Mouse (Mus musculus): ENCODE data around the gene Arg2. TPM values are rescaled to one million over a fixed set of nuclear protein-coding genes. Genes with fewer than 3 reads are reported as not detected.

Gene Arg2
- polyA plus RNA-seq, 1 experiment from 2014 or later, result 4.6 TPM

- Histone ChIP-seq H3K4me1 (replicated peaks; ENCODE audit: control insufficient read depth, insufficient read depth, low read length) (peaks cover 9% of the 10 kb centered on the region; the same call in 1 of the 2 replicates), H3K9me3 (ENCODE audit: control insufficient read depth, low read length) (no peaks in the 10 kb centered on the region), H3K27ac (ENCODE audit: low read length) (peak overlapping the region; percentile 3), H3K36me3 (ENCODE audit: control insufficient read depth, insufficient read depth, low read length) (peaks cover 2% of the 10 kb centered on the region; the same call in 1 of the 2 replicates), H3K9ac (ENCODE audit: low read length) (peak overlapping the region; percentile 70), H3K27me3 (ENCODE audit: control insufficient read depth, insufficient read depth, low read depth, low read length) (no peaks in the 10 kb centered on the region), H3K4me2 (ENCODE audit: low read depth, low read length) (peak overlapping the region; percentile 72), H3K4me3 (ENCODE audit: low read length) (peak overlapping the region; percentile 63)
- under 1% methylated on average over 18 of the region's 18 CpGs for WGBS
- peak; percentile 86 for ATAC-seq (ENCODE audit: low read depth)
Observed at GRCm38 (mm10) chr12:79190931-79191673, 60.5 kb downstream of the Arg2 start.

GRCm38 (mm10) chr12:79191701-79192100 lies 61.1 kb downstream of the Arg2 start:
- Histone ChIP-seq H3K4me2 (ENCODE audit: low read depth, low read length) (peak overlapping the region; percentile 72), H3K4me3 (ENCODE audit: low read length) (peak overlapping the region; percentile 63), H3K4me1 (replicated peaks; ENCODE audit: control insufficient read depth, insufficient read depth, low read length) (peaks cover 9% of the 10 kb centered on the region; the same call in 1 of the 2 replicates), H3K9me3 (ENCODE audit: control insufficient read depth, low read length) (no peaks in the 10 kb centered on the region), H3K27me3 (ENCODE audit: control insufficient read depth, insufficient read depth, low read depth, low read length) (no peaks in the 10 kb centered on the region), H3K36me3 (ENCODE audit: control insufficient read depth, insufficient read depth, low read length) (no peaks in the 10 kb centered on the region), H3K27ac (ENCODE audit: low read length) (peak overlapping the region; percentile 3), H3K9ac (ENCODE audit: low read length) (peak overlapping the region; percentile 70)
- ATAC-seq (ENCODE audit: low read depth), result peak; percentile 90
- WGBS, result 5% methylated on average over 14 of the region's 14 CpGs

- ATAC-seq (ENCODE audit: low read depth), result no peak
- H3K36me3 ChIP-seq (ENCODE audit: control insufficient read depth, insufficient read depth, low read length), result no peaks in the 10 kb centered on the region
- peak within 1 kb of the TSS; percentile 3 for H3K27ac ChIP-seq (ENCODE audit: low read length)
- peak within 1 kb of the TSS; percentile 70 for H3K9ac ChIP-seq (ENCODE audit: low read length)
- H3K4me2 ChIP-seq (ENCODE audit: low read depth, low read length), result peak within 1 kb of the TSS; percentile 72
- no peaks in the 10 kb centered on the region for H3K9me3 ChIP-seq (ENCODE audit: control insufficient read depth, low read length)
- H3K27me3 ChIP-seq (ENCODE audit: control insufficient read depth, insufficient read depth, low read depth, low read length), result no peaks in the 10 kb centered on the region
- peaks cover 9% of the 10 kb centered on the region; the same call in 1 of the 2 replicates for H3K4me1 ChIP-seq (replicated peaks; ENCODE audit: control insufficient read depth, insufficient read depth, low read length)
- peak within 1 kb of the TSS; percentile 63 for H3K4me3 ChIP-seq (ENCODE audit: low read length)
- WGBS, result 53% methylated on average over 6 of the region's 6 CpGs
Observed at GRCm38 (mm10) chr12:79192193-79192592, 61.6 kb downstream of the Arg2 start, which contains the start of gene Rdh11. Gene Rdh11 (minus strand): TSS chr12:79192293.

GRCm38 (mm10) chr12:79193441-79193840 lies 62.9 kb downstream of the Arg2 start:
- Histone ChIP-seq H3K4me3 (ENCODE audit: low read length) (no peak overlapping the region), H3K9ac (ENCODE audit: low read length) (no peak overlapping the region), H3K4me1 (replicated peaks; ENCODE audit: control insufficient read depth, insufficient read depth, low read length) (peaks cover 9% of the 10 kb centered on the region; the same call in 1 of the 2 replicates), H3K27ac (ENCODE audit: low read length) (no peak overlapping the region), H3K9me3 (ENCODE audit: control insufficient read depth, low read length) (no peaks in the 10 kb centered on the region), H3K36me3 (ENCODE audit: control insufficient read depth, insufficient read depth, low read length) (no peaks in the 10 kb centered on the region), H3K27me3 (ENCODE audit: control insufficient read depth, insufficient read depth, low read depth, low read length) (no peaks in the 10 kb centered on the region), H3K4me2 (ENCODE audit: low read depth, low read length) (no peak overlapping the region)
- WGBS, result 3% methylated on average over 3 of the region's 3 CpGs
- 0 out of 2 replicates have a peak, but pooled peaks have one; percentile 22 for ATAC-seq (ENCODE audit: low read depth)

GRCm38 (mm10) chr12:79197105-79197504 lies 66.5 kb downstream of the Arg2 start:
- Histone ChIP-seq H3K27me3 (ENCODE audit: control insufficient read depth, insufficient read depth, low read depth, low read length) (no peaks in the 10 kb centered on the region), H3K9ac (ENCODE audit: low read length) (no peak overlapping the region), H3K9me3 (ENCODE audit: control insufficient read depth, low read length) (no peaks in the 10 kb centered on the region), H3K4me3 (ENCODE audit: low read length) (no peak overlapping the region), H3K4me2 (ENCODE audit: low read depth, low read length) (no peak overlapping the region), H3K4me1 (replicated peaks; ENCODE audit: control insufficient read depth, insufficient read depth, low read length) (no peaks in the 10 kb centered on the region), H3K36me3 (ENCODE audit: control insufficient read depth, insufficient read depth, low read length) (no peaks in the 10 kb centered on the region), H3K27ac (ENCODE audit: low read length) (no peak overlapping the region)
- ATAC-seq (ENCODE audit: low read depth), result no peak
- WGBS, result 80% methylated on average over 5 of the region's 5 CpGs

GRCm38 (mm10) chr12:79201882-79202281 lies 71.3 kb downstream of the Arg2 start:
- Histone ChIP-seq H3K36me3 (ENCODE audit: control insufficient read depth, insufficient read depth, low read length) (no peaks in the 10 kb centered on the region), H3K27me3 (ENCODE audit: control insufficient read depth, insufficient read depth, low read depth, low read length) (no peaks in the 10 kb centered on the region), H3K4me1 (replicated peaks; ENCODE audit: control insufficient read depth, insufficient read depth, low read length) (no peaks in the 10 kb centered on the region), H3K9me3 (ENCODE audit: control insufficient read depth, low read length) (no peaks in the 10 kb centered on the region), H3K27ac (ENCODE audit: low read length) (no peak overlapping the region), H3K9ac (ENCODE audit: low read length) (no peak overlapping the region), H3K4me2 (ENCODE audit: low read depth, low read length) (no peak overlapping the region), H3K4me3 (ENCODE audit: low read length) (no peak overlapping the region)
- 67% methylated on average over 3 of the region's 3 CpGs for WGBS
- ATAC-seq (ENCODE audit: low read depth), result no peak

Other genes with a start within 250 kb of the Arg2 start
- gene Plek2, start 223.8 kb upstream of the Arg2 start, polyA plus RNA-seq (2015; fragmentation: Nextera tagmentation; extraction: Ambion mirVana), result 7.1 and 7.9 TPM in 2 replicates
- gene Tmem229b, start 123.2 kb upstream of the Arg2 start, polyA plus RNA-seq (2015; fragmentation: Nextera tagmentation; extraction: Ambion mirVana), result 6.7 and 9.5 TPM in 2 replicates
- gene Plekhh1, start 101.6 kb upstream of the Arg2 start, polyA plus RNA-seq (2015; fragmentation: Nextera tagmentation; extraction: Ambion mirVana), result 2.6 and 3.1 TPM in 2 replicates
- 25.9 and 26.4 TPM in 2 replicates for gene Pigh, start 41.1 kb upstream of the Arg2 start, polyA plus RNA-seq (2015; fragmentation: Nextera tagmentation; extraction: Ambion mirVana)
- gene Vti1b, start 41.9 kb downstream of the Arg2 start, polyA plus RNA-seq (2015; fragmentation: Nextera tagmentation; extraction: Ambion mirVana), result 80.5 and 83.7 TPM in 2 replicates
- 22.7 and 24.1 TPM in 2 replicates for gene Rdh11, start 61.5 kb downstream of the Arg2 start, polyA plus RNA-seq (2015; fragmentation: Nextera tagmentation; extraction: Ambion mirVana)
- gene Rdh12, start 78.1 kb downstream of the Arg2 start, polyA plus RNA-seq (2015; fragmentation: Nextera tagmentation; extraction: Ambion mirVana), result 1.6 and 2.1 TPM in 2 replicates
- 12.1 and 13.7 TPM in 2 replicates for gene Zfyve26, start 165.5 kb downstream of the Arg2 start, polyA plus RNA-seq (2015; fragmentation: Nextera tagmentation; extraction: Ambion mirVana)
- 7.6 and 8.8 TPM in 2 replicates for gene Rad51b, start 166.5 kb downstream of the Arg2 start, polyA plus RNA-seq (2015; fragmentation: Nextera tagmentation; extraction: Ambion mirVana)

All from lung, embryonic 16.5 days (tissue).